Mouse (Mus musculus) myocyte (in vitro differentiated cells): ENCODE results near the gene Cdkl4. TPM values are rescaled to one million over a fixed set of nuclear protein-coding genes. Genes with fewer than 3 reads are reported as not detected.
"Not testable (repeated sequence)": the region's sequence is repeated elsewhere in the genome, so short reads cannot be mapped to it uniquely, and the experiment has no call there.

Experiments
- H3K27me3 ChIP-seq: one replicate; pipeline ENCODE4 v1.6.1; 2011; ENCODE audit not compliant: control insufficient read depth, insufficient read depth, insufficient read length
- H3K36me3 ChIP-seq: one replicate; pipeline ENCODE4 v1.6.1; 2011; ENCODE audit not compliant: control insufficient read depth, insufficient read depth
- H3K4me2 ChIP-seq: one replicate; pipeline ENCODE4 v1.6.1; 2011; ENCODE audit warnings: low read depth, control low read depth
- H3K4me3 ChIP-seq: one replicate; pipeline ENCODE4 v1.5.1; 2011; ENCODE audit warnings: mild to moderate bottlenecking, control low read depth, moderate library complexity
- H3K79me2 ChIP-seq: one replicate; pipeline ENCODE4 v1.6.1; 2011; ENCODE audit not compliant: control insufficient read depth, insufficient read depth
- H3ac ChIP-seq: one replicate; pipeline ENCODE4 v1.6.1; 2011; ENCODE audit not compliant: control insufficient read depth, insufficient read length
- CEBPB ChIP-seq: IDR thresholded peaks from 2 replicates; pipeline ENCODE4 v1.6.1; 2011; ENCODE audit warnings: mild to moderate bottlenecking, moderate library complexity; ENCODE audit not compliant: poor library complexity, insufficient read depth, severe bottlenecking
- E2F4 ChIP-seq: IDR thresholded peaks from one replicate; pipeline ENCODE4 v1.6.1; 2011; ENCODE audit warnings: mild to moderate bottlenecking, control low read depth, moderate library complexity; ENCODE audit not compliant: insufficient read depth
- MAX ChIP-seq: IDR thresholded peaks from one replicate; pipeline ENCODE4 v1.6.1; 2011; ENCODE audit warnings: low read depth, mild to moderate bottlenecking, control low read depth
- MYOD1 ChIP-seq, 3 experiments: IDR thresholded peaks; one replicate each; pipeline ENCODE4 v1.6.1; 2011; ENCODE audit warnings: control low read depth in 2 of 3, low read depth in 2 of 3, mild to moderate bottlenecking in 2 of 3, moderate library complexity in 1 of 3; ENCODE audit not compliant: insufficient read length in 2 of 3, control insufficient read depth in 1 of 3
- MYOG ChIP-seq, 3 experiments: IDR thresholded peaks; one replicate each; pipeline ENCODE4 v1.6.1; 2011; ENCODE audit warnings: control low read depth in 2 of 3, low read depth in 2 of 3, mild to moderate bottlenecking in 2 of 3; ENCODE audit not compliant: insufficient read length in 2 of 3, control insufficient read depth in 1 of 3, insufficient read depth in 1 of 3
- POLR2A ChIP-seq: IDR thresholded peaks from one replicate; pipeline ENCODE4 v1.6.1; 2011; ENCODE audit warnings: low read depth, mild to moderate bottlenecking, control low read depth, moderate library complexity; ENCODE audit not compliant: insufficient read length
- POLR2AphosphoS2 ChIP-seq: IDR thresholded peaks from one replicate; pipeline ENCODE4 v1.6.1; 2011; ENCODE audit warnings: low read depth, control low read depth; ENCODE audit not compliant: insufficient read length
- REST ChIP-seq: IDR thresholded peaks from one replicate; pipeline ENCODE4 v1.6.1; 2011; ENCODE audit warnings: mild to moderate bottlenecking, control low read depth, moderate library complexity; ENCODE audit not compliant: insufficient read depth, insufficient read length
- SRF ChIP-seq: IDR thresholded peaks from one replicate; pipeline ENCODE4 v1.6.1; 2011; ENCODE audit warnings: low read depth; ENCODE audit not compliant: control insufficient read depth, insufficient read length
- TCF12 ChIP-seq: IDR thresholded peaks from one replicate; pipeline ENCODE4 v1.6.1; 2011; ENCODE audit warnings: mild to moderate bottlenecking, control low read depth; ENCODE audit not compliant: poor library complexity, insufficient read depth, severe bottlenecking
- TCF3 ChIP-seq: IDR thresholded peaks from one replicate; pipeline ENCODE4 v1.6.1; 2011; ENCODE audit warnings: low read depth, control low read depth; ENCODE audit not compliant: insufficient read length
- USF1 ChIP-seq: IDR thresholded peaks from one replicate; pipeline ENCODE4 v1.6.1; 2011; ENCODE audit warnings: low read depth, mild to moderate bottlenecking, control low read depth, moderate library complexity
- polyA plus RNA-seq: library from polyadenylated mRNA; unstranded; fragments of >200 nt; fragmentation: generic; extraction: Trizol; gene quantifications from one replicate; pipeline ENCODE4 v1.2.1, GENCODE M21; 2012; ENCODE audit warnings: missing spikeins

Gene Cdkl4
- polyA plus RNA-seq, 1 experiment, result 0.02 TPM

DNA sequence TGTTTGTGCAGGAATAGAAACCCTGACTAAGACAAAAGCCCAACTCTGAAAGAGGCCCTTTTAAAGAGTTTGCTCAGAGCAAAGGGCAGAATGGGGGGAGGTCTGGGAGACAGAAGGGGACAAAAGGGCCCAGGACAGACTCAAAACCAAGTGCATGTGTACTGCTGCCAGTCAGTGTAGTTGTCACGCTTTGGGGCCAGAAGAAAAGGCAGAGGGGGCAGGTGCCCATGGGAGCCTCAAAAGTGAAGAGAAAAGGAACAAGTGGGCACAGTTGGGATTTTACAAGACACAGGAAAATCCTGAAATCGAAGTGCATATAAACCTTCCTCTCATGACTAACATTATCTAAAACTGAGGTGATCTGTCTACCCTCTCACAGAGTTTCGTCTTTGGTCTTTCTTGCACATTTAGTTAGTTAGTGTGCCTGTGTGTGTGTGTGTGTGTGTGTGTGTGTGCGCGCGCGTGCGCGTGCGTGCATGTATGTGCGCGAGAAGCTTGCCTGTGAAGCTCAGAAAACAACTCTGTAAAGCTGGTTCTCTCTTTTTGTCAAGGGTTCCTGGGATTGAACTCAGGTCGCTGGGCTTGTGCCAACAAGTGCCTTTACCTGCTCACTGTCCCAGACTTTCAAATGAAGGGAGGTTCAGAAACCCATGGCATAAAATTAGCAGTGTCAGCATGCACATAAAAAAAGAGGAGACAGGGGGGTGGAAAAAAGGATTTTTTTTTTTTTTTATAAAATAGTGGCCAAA lies 5.3 kb downstream of the Cdkl4 start:
- H3K36me3 ChIP-seq, result no peaks in the 10 kb centered on the region
- H3K79me2 ChIP-seq, result no peaks in the 10 kb centered on the region
- no peak overlapping the region for H3K4me3 ChIP-seq
- TF ChIP-seq MAX (no peak), POLR2AphosphoS2 (no peak)
- no peaks in the 10 kb centered on the region for H3K27me3 ChIP-seq
- no peak overlapping the region for H3K4me2 ChIP-seq
- no peak overlapping the region for H3ac ChIP-seq

DNA sequence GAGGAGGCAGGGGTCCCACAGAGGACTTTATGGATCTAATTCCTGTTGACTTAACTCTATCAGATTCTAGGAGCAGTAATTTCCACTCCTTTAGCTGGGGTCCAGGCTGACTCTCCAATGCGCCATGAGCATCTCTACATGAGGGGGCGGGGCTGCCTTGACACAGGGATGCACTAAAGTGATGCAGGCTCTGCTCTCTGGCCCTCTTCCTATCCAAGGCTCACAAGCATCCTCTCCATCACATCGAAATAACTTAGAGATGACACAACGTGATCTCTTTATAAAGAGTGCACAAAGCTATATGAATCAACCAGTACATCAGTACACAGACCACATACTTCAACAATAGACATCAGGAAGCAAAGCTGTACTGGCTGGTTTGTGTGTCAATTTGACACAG lies 6.2 kb downstream of the Cdkl4 start:
- H3K36me3 ChIP-seq, result no peaks in the 10 kb centered on the region
- no peaks in the 10 kb centered on the region for H3K79me2 ChIP-seq
- no peak for TF ChIP-seq MAX
- no peak for TF ChIP-seq TCF12
- no peak overlapping the region for H3K4me3 ChIP-seq
- no peak overlapping the region for H3K4me2 ChIP-seq
- no peak overlapping the region for H3ac ChIP-seq
- H3K27me3 ChIP-seq, result no peaks in the 10 kb centered on the region

DNA sequence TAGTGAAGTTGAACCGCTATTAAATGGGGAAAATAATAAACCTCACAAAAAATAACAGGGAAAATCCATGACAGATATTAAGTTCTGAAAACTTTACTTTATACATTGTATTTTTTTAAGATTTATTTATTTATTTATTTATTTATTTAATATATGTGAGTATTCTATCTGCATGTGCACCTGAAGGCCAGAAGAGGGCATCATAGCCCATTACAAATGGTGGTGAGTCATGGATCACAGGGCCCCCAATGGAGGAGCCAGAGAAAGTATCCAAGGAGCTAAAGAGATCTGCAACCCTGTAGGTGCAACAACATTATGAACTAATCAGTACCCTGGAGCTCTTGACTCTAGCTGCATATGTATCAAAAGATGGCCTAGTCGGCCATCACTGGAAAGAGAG lies 7.9 kb downstream of the Cdkl4 start:
- H3K27me3 ChIP-seq, H3K4me3 ChIP-seq, H3K4me2 ChIP-seq, H3ac ChIP-seq, H3K79me2 ChIP-seq, H3K36me3 ChIP-seq: not testable (repeated sequence)

DNA sequence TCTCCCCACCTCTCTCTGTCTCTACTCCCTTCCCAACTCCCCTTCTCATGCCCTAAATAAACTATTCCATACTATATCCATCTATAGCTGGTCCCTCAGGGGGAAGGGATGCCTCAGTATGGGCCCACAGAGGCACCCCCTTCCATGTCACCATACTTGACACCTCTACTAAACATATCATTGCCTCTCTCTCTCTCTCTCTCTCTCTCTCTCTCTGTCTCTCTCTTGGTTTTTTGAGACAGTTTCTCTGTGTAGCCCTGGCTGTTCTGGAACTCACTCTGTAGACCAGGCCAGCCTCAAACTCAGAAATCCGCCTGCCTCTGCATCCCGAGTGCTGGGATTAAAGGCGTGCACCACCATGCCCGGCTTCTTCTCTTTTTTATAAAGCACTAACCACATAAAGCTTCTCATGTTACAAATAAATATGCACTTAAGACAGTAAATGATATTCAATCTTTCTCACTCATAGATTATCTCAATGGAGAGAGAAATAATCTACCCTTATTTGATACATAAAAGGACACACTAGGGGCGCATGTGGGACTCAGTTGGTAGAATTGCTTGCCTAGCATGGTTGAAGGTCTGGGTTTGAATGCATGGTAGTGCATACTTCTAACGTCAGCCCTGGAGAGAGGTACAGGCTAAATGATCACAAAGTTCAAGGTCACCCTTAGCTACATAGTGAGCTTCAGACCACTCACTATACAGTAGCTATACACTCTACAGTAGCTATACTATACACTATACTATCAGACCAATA lies 8.6 kb downstream of the Cdkl4 start:
- Histone ChIP-seq H3K79me2 (no peaks in the 10 kb centered on the region), H3ac (no peak overlapping the region), H3K4me3 (no peak overlapping the region), H3K27me3 (no peaks in the 10 kb centered on the region), H3K4me2 (no peak overlapping the region), H3K36me3 (no peaks in the 10 kb centered on the region)
- TF ChIP-seq CEBPB (no peak), TCF12 (no peak), TCF3 (no peak), POLR2A (no peak), MAX (no peak), REST (no peak), E2F4 (no peak), USF1 (no peak), SRF (no peak)

DNA sequence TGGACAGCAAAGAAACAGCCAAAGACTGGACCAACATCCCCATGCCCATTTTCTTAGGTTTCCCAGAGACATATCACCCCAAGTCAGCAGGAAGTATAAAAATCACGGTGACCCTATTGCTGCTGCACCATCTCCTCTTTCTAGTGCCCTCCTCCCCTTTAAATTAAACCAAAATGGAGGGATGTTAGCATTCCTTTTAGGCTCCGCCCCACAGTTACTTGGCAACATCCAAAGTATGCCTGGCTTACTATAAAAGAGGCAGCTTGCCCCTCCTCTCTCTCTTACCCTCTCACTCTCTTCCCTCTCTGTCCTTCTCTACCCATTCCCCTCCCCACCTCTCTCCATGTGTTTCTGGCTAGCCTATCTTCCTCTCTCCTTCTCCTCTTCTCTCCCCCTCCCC lies 9.2 kb downstream of the Cdkl4 start:
- TF ChIP-seq SRF (no peak), TCF12 (no peak), MAX (no peak), TCF3 (no peak), MYOG (IDR thresholded peaks at IDR 0.05; ENCODE audit: control insufficient read depth in 1 of 3, insufficient read depth in 1 of 3, insufficient read length in 2 of 3, low read depth in 2 of 3) (no peak), MYOD1 (IDR thresholded peaks at IDR 0.05; ENCODE audit: control insufficient read depth in 1 of 3, insufficient read length in 2 of 3, low read depth in 2 of 3) (no peak), POLR2A (no peak), CEBPB (no peak)
- H3K27me3 ChIP-seq, result no peaks in the 10 kb centered on the region
- no peak overlapping the region for H3ac ChIP-seq
- H3K4me3 ChIP-seq, result no peak overlapping the region
- H3K79me2 ChIP-seq, result no peaks in the 10 kb centered on the region
- no peak overlapping the region for H3K4me2 ChIP-seq
- H3K36me3 ChIP-seq, result no peaks in the 10 kb centered on the region

DNA sequence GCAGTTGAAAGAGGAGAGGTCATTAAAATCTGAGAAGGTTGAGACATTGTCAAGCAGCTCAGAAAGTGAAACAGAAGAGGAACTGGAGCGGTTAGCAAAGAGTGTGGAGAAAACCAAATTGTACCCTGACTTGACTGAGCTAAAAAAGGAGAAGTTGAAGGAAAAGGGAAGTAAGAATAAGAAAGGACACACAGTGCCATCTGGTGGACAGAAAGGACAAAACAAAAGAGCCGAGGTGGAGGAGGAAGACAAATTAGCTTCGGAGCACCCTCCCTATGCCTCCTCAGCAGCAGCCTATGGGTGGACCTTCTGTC lies 13.0 kb downstream of the Cdkl4 start:
- no peaks in the 10 kb centered on the region for H3K27me3 ChIP-seq
- TF ChIP-seq E2F4, result no peak
- no peak for TF ChIP-seq POLR2AphosphoS2
- no peak for TF ChIP-seq MYOD1 (IDR thresholded peaks at IDR 0.05; ENCODE audit: control insufficient read depth in 1 of 3, insufficient read length in 2 of 3, low read depth in 2 of 3)
- no peak for TF ChIP-seq CEBPB
- TF ChIP-seq REST, result no peak
- TF ChIP-seq USF1, result no peak
- no peak for TF ChIP-seq POLR2A
- no peak for TF ChIP-seq TCF3
- TF ChIP-seq MYOG (IDR thresholded peaks at IDR 0.05; ENCODE audit: control insufficient read depth in 1 of 3, insufficient read depth in 1 of 3, insufficient read length in 2 of 3, low read depth in 2 of 3), result no peak
- TF ChIP-seq MAX, result no peak
- TF ChIP-seq SRF, result no peak
- TF ChIP-seq TCF12, result no peak
- no peak overlapping the region for H3K4me3 ChIP-seq
- no peaks in the 10 kb centered on the region for H3K79me2 ChIP-seq
- H3ac ChIP-seq, result no peak overlapping the region
- peak overlapping the region; percentile 28 for H3K4me2 ChIP-seq
- H3K36me3 ChIP-seq, result no peaks in the 10 kb centered on the region

DNA sequence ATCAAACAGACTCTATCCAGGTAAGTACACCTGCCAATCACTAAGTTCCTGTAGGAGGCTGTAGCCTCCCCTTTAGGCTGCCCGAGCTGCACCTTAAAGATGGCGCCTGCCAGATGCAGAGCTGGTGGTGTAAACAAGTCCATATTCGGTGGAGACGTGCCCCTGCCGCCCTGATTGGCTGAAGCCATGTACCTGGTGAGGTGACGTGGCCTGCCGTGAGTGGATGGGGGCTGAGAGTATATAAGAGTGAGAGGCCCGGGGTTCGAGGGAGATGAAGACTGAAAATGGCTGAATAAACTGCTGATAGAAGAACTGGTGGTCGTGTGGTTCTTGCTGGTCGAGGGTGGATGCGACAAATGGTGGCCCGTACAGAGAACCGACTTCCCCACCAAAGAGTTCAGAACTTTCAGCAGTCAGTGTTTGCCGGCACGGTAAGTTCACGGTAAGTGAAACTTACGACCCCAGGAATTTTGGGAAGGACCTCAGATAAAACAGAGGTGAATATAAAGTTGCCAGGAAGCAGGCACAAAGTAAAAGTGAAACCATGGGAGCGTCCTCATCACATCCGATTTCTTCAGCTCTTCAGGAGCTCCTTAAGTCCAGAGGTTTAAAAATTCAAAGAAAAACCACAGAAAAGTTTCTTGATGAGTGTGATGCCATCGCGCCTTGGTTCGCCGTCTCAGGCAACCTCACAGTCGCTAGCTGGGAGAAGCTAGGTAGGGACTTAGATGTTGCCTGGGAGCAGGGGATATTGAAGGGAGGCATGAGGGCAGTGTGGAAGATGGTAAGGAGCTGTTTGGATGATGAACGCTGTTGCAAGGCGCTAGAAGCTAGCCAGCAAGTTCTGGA lies 13.6 kb downstream of the Cdkl4 start:
- H3K4me2 ChIP-seq, result peak overlapping the region; percentile 28
- H3ac ChIP-seq, H3K27me3 ChIP-seq, H3K79me2 ChIP-seq, H3K36me3 ChIP-seq, H3K4me3 ChIP-seq: not testable (repeated sequence)
